Mouse (Mus musculus) thymus, postnatal 0 days (tissue): Measurements from ENCODE around the gene Gm5294. TPM values are rescaled to one million over a fixed set of nuclear protein-coding genes. Genes with fewer than 3 reads are reported as not detected.

Experiments
- DNase-seq: peaks from one replicate; pipeline ENCODE4 v3.0.0-alpha.2; 2015; ENCODE audit warnings: low spot score
- polyA plus RNA-seq: library from polyadenylated mRNA; unstranded; fragments of >200 nt; fragmentation: Nextera tagmentation; extraction: Ambion mirVana; gene quantifications from 2 replicates; pipeline ENCODE4 v1.2.1, GENCODE M21; 2015

Gm5294 gene
- polyA plus RNA-seq, 1 experiment from 2014 or later, result not detected

DNA sequence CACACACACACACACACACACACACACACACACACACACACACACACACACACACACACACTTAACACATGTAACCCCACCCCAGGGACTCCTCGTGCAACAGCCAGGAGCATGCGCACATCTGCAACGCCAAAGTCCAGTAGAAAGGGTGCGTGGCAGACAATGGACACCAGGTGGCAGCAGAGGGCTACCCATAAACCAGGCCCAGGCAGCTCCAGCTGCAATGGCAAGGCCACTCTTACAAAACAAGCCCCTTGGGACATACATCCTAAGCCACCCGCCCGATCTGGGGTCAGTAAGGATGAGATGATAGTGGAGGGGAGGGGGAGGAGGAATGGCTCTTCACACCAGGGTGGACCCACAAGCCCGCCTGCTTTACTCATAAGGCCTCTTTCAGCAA, 28.2 kb downstream of the Gm5294 start:
- peak; percentile 85 for DNase-seq

DNA sequence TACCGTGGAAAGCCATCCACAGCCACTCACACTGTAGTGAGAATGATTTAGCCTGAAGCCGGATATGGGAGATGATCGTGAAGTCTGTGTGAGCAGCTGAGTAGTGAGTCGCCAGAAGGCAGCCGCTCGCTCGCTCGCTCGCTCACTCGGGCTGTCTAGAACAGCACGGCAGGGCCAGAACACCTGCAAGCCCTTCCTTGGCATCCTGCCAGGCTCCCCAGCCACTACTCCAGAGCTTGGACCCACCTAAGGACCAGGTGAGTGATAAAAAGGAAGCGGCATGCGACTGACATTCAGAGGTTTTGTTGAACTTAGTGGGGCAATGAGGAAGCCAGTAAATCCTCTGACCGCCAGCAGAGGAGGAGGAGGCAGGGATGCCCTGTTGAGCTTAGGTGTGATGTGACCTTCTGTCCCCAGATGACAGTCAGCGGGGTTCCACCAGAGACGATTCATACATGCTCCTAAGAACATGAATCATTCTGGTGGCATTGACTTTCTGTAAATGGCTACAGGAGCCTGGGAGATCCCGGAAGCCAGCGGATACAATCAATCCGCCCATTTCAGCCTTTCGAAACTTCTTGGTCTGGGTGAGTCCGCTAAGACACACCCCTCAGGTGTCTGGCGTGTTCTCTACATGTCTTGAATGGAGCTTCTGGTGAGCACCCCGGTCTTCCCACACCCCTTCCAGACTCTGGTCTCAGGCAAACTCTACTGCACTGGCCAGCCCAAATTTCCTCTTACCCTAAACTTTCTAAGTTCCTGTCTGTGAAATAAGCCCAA, 30.0 kb downstream of the Gm5294 start:
- DNase-seq, result no peak

GRCm38 (mm10) chr5:138850462-138850844, 30.6 kb downstream of the Gm5294 start:
- no peak for DNase-seq

DNA sequence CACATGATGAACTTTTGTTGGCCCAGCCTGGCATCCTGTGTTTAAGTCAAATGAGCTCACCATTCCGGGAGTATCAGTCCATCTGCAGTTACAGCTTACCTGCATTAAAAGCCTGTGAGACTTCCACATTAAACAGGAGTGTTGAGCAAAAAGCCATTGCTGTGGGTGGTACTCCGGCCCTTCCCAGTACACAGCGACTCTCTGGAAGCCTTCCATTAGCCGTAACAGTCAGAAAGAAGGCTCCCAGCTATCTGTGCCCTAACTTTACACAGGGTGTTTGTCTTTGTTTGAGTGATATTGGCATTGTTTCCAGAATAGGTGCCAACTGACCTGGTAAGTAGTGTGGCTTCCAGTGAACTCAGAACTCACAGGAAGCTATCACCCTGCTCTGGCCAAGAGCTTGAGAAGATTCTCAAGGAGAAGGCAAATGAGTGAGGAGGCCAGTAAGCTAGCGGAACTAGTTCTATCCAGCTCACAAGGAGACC, 31.5 kb downstream of the Gm5294 start:
- DNase-seq, result no peak

GRCm38 (mm10) chr5:138852151-138852550, 32.3 kb downstream of the Gm5294 start:
- no peak for DNase-seq

DNA sequence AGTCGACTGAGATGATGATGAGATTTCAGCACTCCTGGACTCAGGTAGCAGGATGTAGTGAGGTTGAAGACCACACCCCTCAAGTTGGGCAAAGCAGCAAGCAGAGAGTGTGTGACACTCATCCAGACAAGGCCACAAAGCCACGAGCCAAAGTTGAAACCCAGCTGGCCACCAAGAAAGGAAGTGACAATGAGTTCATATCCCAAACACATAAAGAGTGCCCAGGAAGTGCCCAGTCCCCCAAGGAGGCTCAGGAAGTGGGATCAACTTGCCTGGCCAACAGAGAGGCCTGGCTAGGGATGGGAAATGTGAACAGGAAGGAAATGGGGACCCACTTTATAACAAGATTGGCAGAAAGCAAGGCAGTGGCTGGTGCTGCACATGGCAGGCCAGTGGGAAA, 33.5 kb downstream of the Gm5294 start:
- DNase-seq, result no peak

DNA sequence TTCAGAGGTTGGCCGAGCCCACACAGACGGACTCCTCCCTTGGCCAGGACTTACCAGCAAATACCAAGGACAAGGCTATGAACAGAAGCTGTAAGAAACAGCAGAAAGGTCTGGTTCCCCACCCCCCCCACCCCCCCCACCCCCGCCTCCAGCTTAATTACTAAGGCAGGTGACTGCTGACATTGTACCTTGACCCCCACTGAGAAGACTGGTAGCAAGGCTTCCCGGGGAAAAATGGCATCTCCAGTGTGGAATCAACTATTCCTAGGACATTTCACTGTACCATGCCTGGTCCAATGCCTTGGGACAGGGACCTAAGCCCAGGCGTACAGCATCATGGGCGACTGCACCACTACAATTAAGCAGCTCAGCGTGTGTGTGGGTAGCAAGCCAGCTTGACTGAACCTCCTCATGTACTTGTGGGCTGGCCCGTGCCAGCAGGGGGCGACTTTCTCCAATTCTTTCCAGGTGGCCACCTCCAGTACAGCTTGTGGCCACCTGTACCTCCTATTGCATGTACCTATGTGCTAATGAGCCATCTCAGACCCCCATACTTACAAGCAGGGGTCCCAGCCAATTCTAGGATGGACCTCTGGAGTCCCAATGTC, 37.2 kb downstream of the Gm5294 start:
- DNase-seq, result peak; percentile 62

GRCm38 (mm10) chr5:138857811-138858251, 38.0 kb downstream of the Gm5294 start:
- DNase-seq, result no peak

- no peak for DNase-seq
Measured at GRCm38 (mm10) chr5:138863681-138864146, 43.8 kb downstream of the Gm5294 start.

GRCm38 (mm10) chr5:138864166-138864565, 44.3 kb downstream of the Gm5294 start:
- DNase-seq, result no peak

DNA sequence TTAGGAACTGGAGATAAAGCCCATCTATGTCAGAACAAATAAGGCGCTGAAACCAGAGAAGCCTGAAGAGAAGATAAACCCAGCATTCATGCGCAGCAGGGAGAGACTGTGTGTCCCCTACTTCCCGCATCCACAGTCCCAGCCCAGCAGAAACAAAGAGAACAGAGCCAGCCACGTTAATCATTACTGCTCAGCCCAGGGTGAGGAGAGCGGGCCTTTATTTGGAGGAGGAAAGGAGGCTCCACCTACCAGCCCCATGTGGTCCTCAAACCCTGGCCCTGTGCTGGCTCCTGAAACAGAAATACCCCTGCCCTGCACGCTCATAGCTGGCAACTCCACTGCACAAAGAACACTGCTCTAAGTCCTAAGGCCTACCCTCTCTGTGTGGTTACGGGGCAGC, 45.0 kb downstream of the Gm5294 start:
- no peak for DNase-seq

- no peak for DNase-seq
Measured at GRCm38 (mm10) chr5:138865637-138866036, 45.8 kb downstream of the Gm5294 start.

Other genes starting within 250 kb of the Gm5294 start
- 63.2 and 66.1 TPM in 2 replicates for gene Zfp68, start 200.3 kb upstream of the Gm5294 start, polyA plus RNA-seq
- gene A430033K04Rik, start 197.2 kb upstream of the Gm5294 start, polyA plus RNA-seq, result 7.0 and 9.2 TPM in 2 replicates
- 2.7 and 3.0 TPM in 2 replicates for gene Fam20c, start 65.6 kb upstream of the Gm5294 start, polyA plus RNA-seq
- 26.4 and 31.2 TPM in 2 replicates for gene Pdgfa, start 177.3 kb downstream of the Gm5294 start, polyA plus RNA-seq